In genomic region chr13:97256849-97257379, GRCm38 (mm10) we compare ENCODE assay signal across 13 mouse cellular contexts. TPM values are rescaled to one million over a fixed set of nuclear protein-coding genes. Genes with fewer than 3 reads are reported as not detected.
DNase-seq lines count a peak whose midpoint lies in the region; ATAC-seq lines count a peak whose summit lies in the region.
"Had no signal": no experiment of that assay in that cellular context is flagged by ENCODE, and none has a peak within 500 bp of the region (broad histone marks: within the 10 kb centered on the region; RNA-seq: fewer than 3 reads in every experiment).

No protein-coding gene starts in this region.

- H3K4me1 ChIP-seq in forebrain, embryonic 10.5 days, result peaks cover 89% of the 10 kb centered on the region
- peaks cover 32% of the 10 kb centered on the region for H3K4me1 ChIP-seq in hindbrain, embryonic 14.5 days (replicated peaks; ENCODE audit: control insufficient read depth, insufficient read depth, low read length)
- H3K4me1 ChIP-seq in midbrain, embryonic 16.5 days (ENCODE audit: control insufficient read depth, insufficient read depth, low read length), result peaks cover 29% of the 10 kb centered on the region

- H3K4me2 ChIP-seq in hindbrain, embryonic 14.5 days (replicated peaks), result 0 out of 2 replicates have a peak overlapping the region, but pooled peaks have one; percentile 8
- 0 out of 2 replicates have a peak overlapping the region, but pooled peaks have one; percentile 13 for H3K4me2 ChIP-seq in midbrain, embryonic 16.5 days (ENCODE audit: low read length)
- H3K4me2 ChIP-seq: liver, embryonic 11.5 days had no signal

- H3K4me3 ChIP-seq in forebrain, embryonic 10.5 days, result no peak overlapping the region
- no peak overlapping the region for H3K4me3 ChIP-seq in hindbrain, embryonic 14.5 days (replicated peaks; ENCODE audit: low read length)
- H3K4me3 ChIP-seq in midbrain, embryonic 16.5 days (ENCODE audit: low read depth, low read length), result no peak overlapping the region

- 55% methylated on average over 12 of the region's 12 CpGs for WGBS in forebrain, embryonic 10.5 days
- WGBS in hindbrain, embryonic 14.5 days, result 30% methylated on average over 12 of the region's 12 CpGs
- 30% methylated on average over 12 of the region's 12 CpGs for WGBS in midbrain, embryonic 16.5 days

- no peak overlapping the region for H3K9ac ChIP-seq in hindbrain, embryonic 14.5 days
- no peak overlapping the region for H3K9ac ChIP-seq in midbrain, embryonic 16.5 days (ENCODE audit: low read depth, low read length)

- H3K36me3 ChIP-seq in forebrain, embryonic 10.5 days (replicated peaks), result peaks cover 17% of the 10 kb centered on the region
- peaks cover 15% of the 10 kb centered on the region; the same call in 1 of the 2 replicates for H3K36me3 ChIP-seq in hindbrain, embryonic 14.5 days (replicated peaks; ENCODE audit: control insufficient read depth, insufficient read depth)
- H3K36me3 ChIP-seq in midbrain, embryonic 16.5 days (ENCODE audit: control insufficient read depth, insufficient read depth, low read length), result no peaks in the 10 kb centered on the region

- peaks cover 17% of the 10 kb centered on the region for H3K27me3 ChIP-seq in forebrain, embryonic 10.5 days (ENCODE audit: poor library complexity, severe bottlenecking)
- no peaks in the 10 kb centered on the region for H3K27me3 ChIP-seq in hindbrain, embryonic 14.5 days (ENCODE audit: control insufficient read depth, insufficient read depth, low read length)
- H3K27me3 ChIP-seq in midbrain, embryonic 16.5 days (ENCODE audit: control insufficient read depth, insufficient read depth, low read depth, low read length), result no peaks in the 10 kb centered on the region

- H3K27ac ChIP-seq in forebrain, embryonic 10.5 days, result peak overlapping the region; percentile 87
- H3K27ac ChIP-seq in hindbrain, embryonic 14.5 days, result peak overlapping the region; percentile 64
- H3K27ac ChIP-seq in midbrain, embryonic 16.5 days (ENCODE audit: low read length), result peak overlapping the region; percentile 72

- H3K9me3 ChIP-seq in forebrain, embryonic 10.5 days, result no peaks in the 10 kb centered on the region
- no peaks in the 10 kb centered on the region for H3K9me3 ChIP-seq in hindbrain, embryonic 14.5 days (ENCODE audit: control insufficient read depth, low read length)
- no peaks in the 10 kb centered on the region for H3K9me3 ChIP-seq in midbrain, embryonic 16.5 days (replicated peaks; ENCODE audit: control insufficient read depth, low read length, poor library complexity, severe bottlenecking)

- peak; percentile 37 for DNase-seq in embryo, embryonic 9.5 days (ENCODE audit: extremely low spot score)
- no peak for DNase-seq in embryo, embryonic 10.5 days (ENCODE audit: low spot score)
- DNase-seq in forebrain, embryonic 10.5 days (ENCODE audit: extremely low spot score, low spot score), result no peak
- DNase-seq in hindbrain, embryonic 14.5 days (ENCODE audit: low spot score), result no peak
- no peak for DNase-seq in layer of hippocampus, postnatal 25 days (ENCODE audit: extremely low spot score in 1 of 2, low spot score in 1 of 2)
- no peak for DNase-seq in thymus, adult 18-20 months
- no peak for DNase-seq in frontal cortex, postnatal 10 days (ENCODE audit: low spot score in 2 of 2)
- DNase-seq: adrenal gland, postnatal 10 days; kidney, adult 18-20 months; lung, postnatal 10 days; thymus, adult 2 months had no signal

- no peak for ATAC-seq in hindbrain, embryonic 14.5 days (ENCODE audit: low FRiP score)
- ATAC-seq in midbrain, embryonic 16.5 days, result no peak

RNA-seq across cellular contexts. Expression of gene Enc1, which starts 16.0 kb away (rescaled TPM):
- 7.8 and 10.0 TPM in 2 replicates for polyA plus RNA-seq in forebrain, embryonic 10.5 days (2016; fragmentation: Nextera tagmentation; extraction: Ambion mirVana)
- polyA plus RNA-seq in hindbrain, embryonic 14.5 days (2014; fragmentation: Nextera tagmentation; extraction: Ambion mirVana), result 80.5 and 82.4 TPM in 2 replicates
- polyA plus RNA-seq in midbrain, embryonic 16.5 days (2015; fragmentation: Nextera tagmentation; extraction: Ambion mirVana), result 103 and 119 TPM in 2 replicates
- 100 to 1,000 TPM; 670 to 691 TPM for total RNA-seq in layer of hippocampus, postnatal 25 days (2021)

RNA-seq across cellular contexts. Expression of gene Hexb, which starts 58.8 kb away (rescaled TPM):
- polyA plus RNA-seq in forebrain, embryonic 10.5 days (2016; fragmentation: Nextera tagmentation; extraction: Ambion mirVana), result 18.4 and 20.5 TPM in 2 replicates
- polyA plus RNA-seq in hindbrain, embryonic 14.5 days (2014; fragmentation: Nextera tagmentation; extraction: Ambion mirVana), result 45.3 and 50.7 TPM in 2 replicates
- 40.3 and 49.8 TPM in 2 replicates for polyA plus RNA-seq in midbrain, embryonic 16.5 days (2015; fragmentation: Nextera tagmentation; extraction: Ambion mirVana)
- total RNA-seq in layer of hippocampus, postnatal 25 days (2021), result 100 to 1,000 TPM; 122 to 135 TPM
